ENCODE assay signal across 8 mouse cellular contexts in genomic region chr14:60250879-60251278, GRCm38 (mm10). TPM values are rescaled to one million over a fixed set of nuclear protein-coding genes. Genes with fewer than 3 reads are reported as not detected.
DNase-seq lines count a peak whose midpoint lies in the region; ATAC-seq and TF ChIP-seq lines count a peak whose summit lies in the region.

No protein-coding gene starts in this region.

- H3K4me2 ChIP-seq in heart, embryonic 15.5 days = peak overlapping the region; percentile 68
- peak overlapping the region; percentile 57 for H3K4me2 ChIP-seq in embryonic facial prominence, embryonic 14.5 days (ENCODE audit: low read depth, low read length)
- H3K4me2 ChIP-seq in limb, embryonic 13.5 days (replicated peaks) = peak overlapping the region; percentile 88

- H3K4me1 ChIP-seq in heart, embryonic 15.5 days (replicated peaks) = peaks cover 21% of the 10 kb centered on the region
- H3K4me1 ChIP-seq in E14TG2a.4 (replicated peaks; ENCODE audit: low read depth, low read length) = peaks cover 32% of the 10 kb centered on the region
- peaks cover 11% of the 10 kb centered on the region for H3K4me1 ChIP-seq in embryonic facial prominence, embryonic 14.5 days (ENCODE audit: control insufficient read depth, insufficient read depth, low read length)
- H3K4me1 ChIP-seq in limb, embryonic 13.5 days = peaks cover 21% of the 10 kb centered on the region
- H3K4me1 ChIP-seq in olfactory bulb, adult 2 months (ENCODE audit: control insufficient read depth, insufficient read depth, low read length) = peaks cover 3% of the 10 kb centered on the region; the same call in 1 of the 2 replicates

- ATAC-seq in heart, embryonic 15.5 days (replicated peaks; ENCODE audit: insufficient number of reproducible peaks, insufficient read depth, low FRiP score, low read depth) = peak; percentile 51
- peak; percentile 70 for ATAC-seq in embryonic facial prominence, embryonic 14.5 days (ENCODE audit: low read depth)
- peak; percentile 51 for ATAC-seq in limb, embryonic 13.5 days (ENCODE audit: low FRiP score, low read depth)

- H3K27me3 ChIP-seq in heart, embryonic 15.5 days = no peaks in the 10 kb centered on the region
- no peaks in the 10 kb centered on the region for H3K27me3 ChIP-seq in E14TG2a.4 (ENCODE audit: insufficient read depth, low read length)
- no peaks in the 10 kb centered on the region for H3K27me3 ChIP-seq in embryonic facial prominence, embryonic 14.5 days (replicated peaks; ENCODE audit: control insufficient read depth, insufficient read depth, low read length)
- H3K27me3 ChIP-seq in limb, embryonic 13.5 days = no peaks in the 10 kb centered on the region

- H3K9me3 ChIP-seq in heart, embryonic 15.5 days (replicated peaks) = no peaks in the 10 kb centered on the region
- no peaks in the 10 kb centered on the region for H3K9me3 ChIP-seq in E14TG2a.4 (ENCODE audit: low read length)
- H3K9me3 ChIP-seq in embryonic facial prominence, embryonic 14.5 days (ENCODE audit: control insufficient read depth, low read length) = no peaks in the 10 kb centered on the region
- H3K9me3 ChIP-seq in limb, embryonic 13.5 days = no peaks in the 10 kb centered on the region

- H3K9ac ChIP-seq in heart, embryonic 15.5 days = peak overlapping the region; percentile 95
- peak overlapping the region; percentile 90 for H3K9ac ChIP-seq in embryonic facial prominence, embryonic 14.5 days (ENCODE audit: low read depth, low read length)
- H3K9ac ChIP-seq in limb, embryonic 13.5 days = peak overlapping the region; percentile 97

- TF ChIP-seq POLR2A in olfactory bulb, adult 2 months (IDR thresholded peaks at IDR 0.05; ENCODE audit: insufficient read depth, low read depth, low read length) = no peak

- peak overlapping the region; percentile 90 for H3K27ac ChIP-seq in heart, embryonic 15.5 days
- peak overlapping the region; percentile 85 for H3K27ac ChIP-seq in embryonic facial prominence, embryonic 14.5 days (replicated peaks; ENCODE audit: low read depth, low read length)
- peak overlapping the region; percentile 72 for H3K27ac ChIP-seq in limb, embryonic 13.5 days
- peak overlapping the region; percentile 66 for H3K27ac ChIP-seq in olfactory bulb, adult 2 months (ENCODE audit: insufficient read depth, low read depth, low read length)

- under 1% methylated on average over 39 of the region's 39 CpGs for WGBS in heart, embryonic 15.5 days
- WGBS in embryonic facial prominence, embryonic 14.5 days = under 1% methylated on average over 23 of the region's 39 CpGs
- WGBS in limb, embryonic 13.5 days = under 1% methylated on average over 39 of the region's 39 CpGs
- WGBS in olfactory bulb, adult 2 months = under 1% methylated on average over 39 of the region's 39 CpGs

- peak overlapping the region; percentile 96 for H3K4me3 ChIP-seq in heart, embryonic 15.5 days
- H3K4me3 ChIP-seq in E14TG2a.4 (replicated peaks; ENCODE audit: low read length) = peak overlapping the region; percentile 99
- H3K4me3 ChIP-seq in embryonic facial prominence, embryonic 14.5 days (ENCODE audit: low read depth, low read length) = peak overlapping the region; percentile 83
- H3K4me3 ChIP-seq in limb, embryonic 13.5 days = peak overlapping the region; percentile 97
- peak overlapping the region; percentile 65 for H3K4me3 ChIP-seq in olfactory bulb, adult 2 months (ENCODE audit: insufficient read depth, low read depth, low read length)

- no peak for TF ChIP-seq CTCF in E14TG2a.4 (conservative IDR thresholded peaks at IDR 0.05; ENCODE audit: low read length)
- TF ChIP-seq CTCF in olfactory bulb, adult 2 months (IDR thresholded peaks at IDR 0.05; ENCODE audit: insufficient read depth, low read depth, low read length) = no peak

- H3K36me3 ChIP-seq in heart, embryonic 15.5 days = no peaks in the 10 kb centered on the region
- H3K36me3 ChIP-seq in E14TG2a.4 (ENCODE audit: insufficient read depth, low read length) = peaks cover 10% of the 10 kb centered on the region
- no peaks in the 10 kb centered on the region for H3K36me3 ChIP-seq in embryonic facial prominence, embryonic 14.5 days (ENCODE audit: control insufficient read depth, insufficient read depth, low read length)
- H3K36me3 ChIP-seq in limb, embryonic 13.5 days = no peaks in the 10 kb centered on the region; the same call in 1 of the 2 replicates

- no peak for DNase-seq in heart, postnatal 4 days
- DNase-seq in embryonic facial prominence, embryonic 14.5 days (ENCODE audit: low spot score) = peak; percentile 56
- DNase-seq in urinary bladder, postnatal 4 days (ENCODE audit: low spot score in 2 of 2) = no peak
- DNase-seq in urinary bladder, postnatal 25 days (ENCODE audit: low spot score) = no peak

RNA-seq across cellular contexts. Expression of gene Nupl1, which starts 0.4 kb away (rescaled TPM):
- 0.10 TPM in 1 of 2 replicates, not detected in the other for polyA plus RNA-seq in heart, embryonic 15.5 days (2015; fragmentation: Nextera tagmentation; extraction: Ambion mirVana)
- total RNA-seq in heart, postnatal 4 days (2021) = not detected
- polyA plus RNA-seq in embryonic facial prominence, embryonic 14.5 days (2014; fragmentation: Nextera tagmentation; extraction: Ambion mirVana) = not detected in 2 replicates
- not detected in 2 replicates for polyA plus RNA-seq in limb, embryonic 13.5 days (2015; fragmentation: Nextera tagmentation; extraction: Ambion mirVana)
- polyA plus RNA-seq in olfactory bulb, adult 2 months (2012; ENCODE audit: insufficient read depth, insufficient read length, low replicate concordance, missing spikeins) = not detected in 2 replicates

RNA-seq across cellular contexts. Expression of gene Gm49336, which starts 0.4 kb away (rescaled TPM):
- 30.2 and 32.1 TPM in 2 replicates for polyA plus RNA-seq in heart, embryonic 15.5 days (2015; fragmentation: Nextera tagmentation; extraction: Ambion mirVana)
- total RNA-seq in heart, postnatal 4 days (2021) = 10 to 100 TPM; 50.0 to 50.6 TPM
- polyA plus RNA-seq in embryonic facial prominence, embryonic 14.5 days (2014; fragmentation: Nextera tagmentation; extraction: Ambion mirVana) = 57.0 and 58.2 TPM in 2 replicates
- polyA plus RNA-seq in limb, embryonic 13.5 days (2015; fragmentation: Nextera tagmentation; extraction: Ambion mirVana) = 47.2 and 51.6 TPM in 2 replicates
- polyA plus RNA-seq in olfactory bulb, adult 2 months (2012; ENCODE audit: insufficient read depth, insufficient read length, low replicate concordance, missing spikeins) = 109 TPM in 1 of 2 replicates, not detected in the other

RNA-seq across cellular contexts. Expression of gene Mtmr6, which starts 14.1 kb away (rescaled TPM):
- 23.9 and 26.3 TPM in 2 replicates for polyA plus RNA-seq in heart, embryonic 15.5 days (2015; fragmentation: Nextera tagmentation; extraction: Ambion mirVana)
- total RNA-seq in heart, postnatal 4 days (2021) = 10 to 100 TPM; 27.3 TPM
- 45.0 and 47.0 TPM in 2 replicates for polyA plus RNA-seq in embryonic facial prominence, embryonic 14.5 days (2014; fragmentation: Nextera tagmentation; extraction: Ambion mirVana)
- polyA plus RNA-seq in limb, embryonic 13.5 days (2015; fragmentation: Nextera tagmentation; extraction: Ambion mirVana) = 35.2 and 37.4 TPM in 2 replicates
- polyA plus RNA-seq in olfactory bulb, adult 2 months (2012; ENCODE audit: insufficient read depth, insufficient read length, low replicate concordance, missing spikeins) = not detected in 2 replicates

RNA-seq across cellular contexts. Expression of gene Atp8a2, which starts 53.9 kb away (rescaled TPM):
- polyA plus RNA-seq in heart, embryonic 15.5 days (2015; fragmentation: Nextera tagmentation; extraction: Ambion mirVana) = 6.0 and 6.1 TPM in 2 replicates
- total RNA-seq in heart, postnatal 4 days (2021) = 1 to 10 TPM; 5.6 to 8.1 TPM
- polyA plus RNA-seq in embryonic facial prominence, embryonic 14.5 days (2014; fragmentation: Nextera tagmentation; extraction: Ambion mirVana) = 3.6 and 4.3 TPM in 2 replicates
- 3.2 and 3.8 TPM in 2 replicates for polyA plus RNA-seq in limb, embryonic 13.5 days (2015; fragmentation: Nextera tagmentation; extraction: Ambion mirVana)
- polyA plus RNA-seq in olfactory bulb, adult 2 months (2012; ENCODE audit: insufficient read depth, insufficient read length, low replicate concordance, missing spikeins) = not detected in 2 replicates
